Mouse (Mus musculus): ENCODE measurements around the gene Wbp11.

Wbp11 gene

DNA sequence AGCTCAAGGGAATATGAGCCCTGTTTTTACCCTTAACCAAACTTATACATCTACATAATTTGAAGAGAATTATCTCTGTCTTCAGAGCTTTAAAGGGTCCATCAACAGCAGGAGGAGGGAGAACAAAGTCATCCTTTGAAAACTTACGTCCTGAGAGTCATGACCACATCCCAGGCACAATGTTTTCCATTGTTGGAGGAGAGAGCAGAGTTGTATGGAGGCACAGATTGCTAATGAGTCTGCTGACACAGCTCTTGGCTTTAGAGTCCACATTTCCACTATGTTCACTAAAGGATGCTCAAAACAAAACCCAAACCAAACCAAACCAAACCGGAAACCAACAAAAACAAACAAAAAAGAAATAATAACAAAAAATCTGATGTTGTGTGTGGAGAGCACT, 16.9 kb upstream of the Wbp11 start:
- no peak for DNase-seq (ENCODE audit: extremely low read depth, insufficient read length, low spot score)

DNA sequence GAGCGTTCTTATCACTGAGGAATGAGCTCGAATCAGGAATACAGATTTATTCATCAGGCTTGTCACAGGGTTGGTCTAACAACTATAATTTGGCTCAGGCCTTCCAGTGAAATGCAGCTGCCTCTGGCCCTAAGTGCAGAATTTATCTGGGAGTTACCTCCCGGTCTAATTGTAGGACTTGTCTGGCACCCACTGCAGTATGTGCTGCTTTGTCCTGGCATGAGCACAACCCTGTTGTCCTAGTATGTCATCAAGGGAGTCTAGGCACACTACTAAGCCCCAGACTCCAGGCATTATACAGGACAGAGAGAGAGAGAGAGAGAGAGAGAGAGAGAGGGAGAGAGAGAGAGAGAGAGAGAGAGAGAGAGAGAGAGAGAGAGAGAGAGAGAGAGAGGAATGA, 9.3 kb upstream of the Wbp11 start:
- no peak for DNase-seq (ENCODE audit: extremely low read depth, insufficient read length, low spot score)

DNA sequence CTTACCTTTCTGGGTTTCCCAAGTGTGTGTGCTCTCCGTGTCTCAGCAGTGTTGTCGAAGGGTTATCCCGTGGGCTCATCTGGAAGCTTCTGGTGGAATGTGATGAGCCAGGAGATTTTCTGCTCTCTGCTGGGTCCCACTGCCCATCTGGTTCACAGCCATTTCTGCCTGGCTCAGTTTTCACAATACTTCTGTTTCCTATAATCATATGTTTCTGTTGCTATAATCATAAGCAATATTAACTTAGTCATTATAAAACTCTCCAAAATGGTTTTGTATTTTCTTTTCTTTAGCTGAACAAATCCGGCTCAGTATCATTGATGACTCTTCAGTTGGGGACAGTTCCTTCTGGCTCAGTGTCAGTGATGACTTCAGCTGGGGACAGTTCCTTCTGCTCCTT, 7.3 kb upstream of the Wbp11 start, which contains the start of gene Smco3:
Gene Smco3, minus strand, starts transcription at position 101 of the 400 bp plus-strand sequence.
- no peak for DNase-seq (ENCODE audit: extremely low read depth, insufficient read length, low spot score)

DNA sequence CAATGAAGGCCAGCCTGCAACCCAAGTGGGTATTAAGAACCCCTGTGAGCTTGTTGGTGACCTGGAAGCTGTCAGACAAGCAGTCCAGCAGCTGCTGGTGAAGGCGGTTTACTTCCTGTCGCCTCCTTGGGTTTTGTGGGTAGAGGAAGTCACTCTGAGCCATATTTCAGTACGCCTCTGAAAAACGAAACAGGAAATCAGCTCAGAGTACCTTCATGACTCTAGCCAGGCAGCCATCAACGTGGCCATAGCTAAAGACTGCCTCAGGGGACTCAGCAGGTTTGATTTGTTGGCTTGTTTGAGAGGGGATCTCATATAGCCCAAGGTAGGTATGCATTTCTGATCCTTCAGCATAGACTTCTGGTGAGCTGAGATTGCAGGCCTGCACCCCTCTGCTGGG, 3.7 kb upstream of the Wbp11 start:
- DNase-seq (ENCODE audit: extremely low read depth, insufficient read length, low spot score), result no peak

DNA sequence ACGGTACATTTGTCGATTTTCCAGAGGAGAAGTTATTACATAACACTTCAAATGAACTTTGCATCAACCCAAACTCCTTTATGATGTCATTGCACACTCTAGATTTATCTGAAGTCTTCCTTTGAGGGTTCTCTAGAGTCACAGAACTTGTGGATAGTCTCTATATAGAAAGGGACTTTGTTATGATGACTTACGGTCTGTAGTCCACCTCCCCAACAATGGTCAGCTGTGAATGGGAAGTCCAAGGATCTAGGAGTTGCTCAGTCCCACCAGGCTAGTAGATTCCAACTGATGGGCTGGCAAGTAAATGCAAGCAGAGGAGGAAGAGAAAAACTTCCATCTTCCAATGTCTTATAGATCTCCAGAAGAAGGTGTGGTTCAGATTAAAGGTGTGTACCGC, 648 bp upstream of the Wbp11 start:
- DNase-seq (ENCODE audit: extremely low read depth, insufficient read length, low spot score), result no peak

DNA sequence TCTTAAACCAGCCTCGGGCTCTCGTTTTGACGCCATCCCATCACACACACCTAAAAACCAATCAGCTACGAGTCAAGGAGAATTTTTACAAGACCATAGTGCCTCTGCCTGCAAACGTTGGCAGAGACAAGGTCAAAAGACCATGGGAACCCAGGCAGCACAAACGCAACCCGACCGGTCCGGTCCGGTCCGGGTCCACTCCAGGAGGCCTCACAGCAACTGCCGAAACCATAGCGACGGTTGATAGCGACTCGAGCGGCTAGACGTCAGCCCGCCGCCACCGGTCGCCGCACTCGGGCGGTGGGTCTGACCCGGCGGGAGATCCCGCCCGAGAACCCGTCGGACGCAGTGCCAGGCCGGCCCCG, 535 bp downstream of the Wbp11 start, which contains the start of gene BC049715:
Gene BC049715, plus strand, starts transcription at position 111 of the 365 bp plus-strand sequence.
- DNase-seq (ENCODE audit: extremely low read depth, insufficient read length, low spot score), result no peak

DNA sequence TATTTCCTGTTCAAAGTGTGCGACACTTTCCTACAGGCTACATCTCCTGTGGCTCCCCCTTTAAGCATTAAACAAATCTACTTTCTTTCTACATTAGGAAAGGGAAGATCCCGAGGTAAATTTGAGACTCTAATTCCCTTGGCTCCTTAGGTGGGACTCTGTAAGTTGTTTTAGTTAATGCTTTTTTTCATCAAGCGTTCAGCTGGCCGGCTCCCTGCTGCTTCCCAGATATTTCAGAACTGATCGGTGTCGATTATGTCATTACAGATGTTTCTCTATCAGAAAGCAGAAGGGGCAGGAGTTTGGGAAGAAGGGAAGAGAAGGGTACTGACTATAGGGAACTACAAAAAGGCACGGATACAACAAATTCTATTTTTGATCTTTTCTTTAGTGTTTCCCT, 917 bp downstream of the Wbp11 start:
- DNase-seq (ENCODE audit: extremely low read depth, insufficient read length, low spot score), result no peak

DNA sequence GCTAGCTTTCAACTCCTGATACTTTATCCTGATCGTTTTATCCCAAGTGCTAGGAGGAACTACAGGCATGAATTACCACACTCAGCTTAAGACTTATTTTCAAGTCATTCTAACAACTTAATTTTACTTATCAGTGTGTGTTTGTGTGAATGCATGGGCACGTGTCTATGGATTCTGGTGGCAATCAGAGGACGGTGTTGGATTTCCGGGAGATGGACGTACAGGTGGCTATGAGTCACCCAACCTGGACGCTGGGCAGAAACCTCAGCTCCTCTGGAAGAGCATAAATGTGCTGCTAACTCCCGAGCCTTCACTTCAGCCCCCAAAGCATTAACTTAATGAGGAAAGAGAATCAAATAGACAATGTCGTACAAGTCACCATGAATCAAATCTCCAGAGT, 3.0 kb downstream of the Wbp11 start:
- no peak for DNase-seq (ENCODE audit: extremely low read depth, insufficient read length, low spot score)

DNA sequence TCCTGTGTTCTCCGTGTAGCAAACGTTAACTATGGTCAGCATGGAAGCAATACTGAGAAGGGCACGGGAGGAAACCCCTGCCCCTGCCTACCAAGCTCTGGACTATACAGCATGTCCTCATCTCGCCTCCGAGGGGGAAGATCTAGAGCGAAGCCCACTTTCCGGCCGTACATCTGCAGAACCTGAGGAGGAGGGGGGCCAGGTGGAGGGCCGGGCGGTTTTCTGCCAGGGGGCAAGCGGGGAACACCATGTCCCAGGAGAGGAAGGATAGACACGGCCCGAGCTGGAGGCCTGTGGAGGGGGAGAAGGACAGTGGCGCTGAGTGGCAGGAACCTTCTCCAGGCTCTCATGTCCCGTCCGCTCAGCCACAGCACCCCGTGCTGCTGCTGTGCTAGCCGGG, 6.9 kb downstream of the Wbp11 start:
- DNase-seq (ENCODE audit: extremely low read depth, insufficient read length, low spot score), result no peak

DNA sequence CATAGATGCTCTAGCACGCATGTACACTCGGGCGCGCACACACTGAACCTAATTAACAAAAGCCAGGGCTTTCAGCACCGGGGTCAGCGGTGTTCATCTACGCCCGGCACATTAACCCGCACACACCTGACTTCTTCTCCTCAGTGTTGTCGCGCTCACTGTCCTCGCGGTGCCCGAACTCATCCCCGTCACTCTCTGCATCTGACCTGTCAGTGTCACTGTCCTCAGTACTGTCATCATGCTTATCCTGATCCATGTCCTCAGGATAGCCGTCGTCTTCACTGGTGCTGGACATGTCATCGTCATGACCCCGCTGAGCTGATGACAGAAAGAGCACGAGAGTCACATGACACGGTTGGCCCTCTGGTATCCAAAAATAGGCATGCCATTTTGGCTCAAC, 7.7 kb downstream of the Wbp11 start:
- no peak for DNase-seq (ENCODE audit: extremely low read depth, insufficient read length, low spot score)

DNA sequence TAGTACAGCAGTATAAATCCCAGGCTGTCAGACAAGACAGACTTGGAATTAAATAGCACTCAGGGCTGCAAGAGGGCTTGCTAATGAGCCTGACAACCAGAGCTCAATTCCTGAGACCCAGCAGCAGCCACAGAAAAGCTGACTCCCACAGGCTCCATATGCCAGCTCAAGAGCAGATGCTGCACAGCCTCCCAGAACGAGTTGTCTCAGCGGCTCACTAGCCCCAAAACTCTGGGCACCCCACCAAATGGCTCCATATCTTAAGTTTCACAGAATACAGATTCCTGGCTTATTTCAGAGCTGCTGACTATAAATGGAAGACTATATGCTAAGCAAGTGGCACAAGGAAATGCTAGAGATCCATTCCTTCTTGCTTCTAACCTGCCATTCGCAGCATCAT, 10.5 kb downstream of the Wbp11 start:
- DNase-seq (ENCODE audit: extremely low read depth, insufficient read length, low spot score), result no peak

DNA sequence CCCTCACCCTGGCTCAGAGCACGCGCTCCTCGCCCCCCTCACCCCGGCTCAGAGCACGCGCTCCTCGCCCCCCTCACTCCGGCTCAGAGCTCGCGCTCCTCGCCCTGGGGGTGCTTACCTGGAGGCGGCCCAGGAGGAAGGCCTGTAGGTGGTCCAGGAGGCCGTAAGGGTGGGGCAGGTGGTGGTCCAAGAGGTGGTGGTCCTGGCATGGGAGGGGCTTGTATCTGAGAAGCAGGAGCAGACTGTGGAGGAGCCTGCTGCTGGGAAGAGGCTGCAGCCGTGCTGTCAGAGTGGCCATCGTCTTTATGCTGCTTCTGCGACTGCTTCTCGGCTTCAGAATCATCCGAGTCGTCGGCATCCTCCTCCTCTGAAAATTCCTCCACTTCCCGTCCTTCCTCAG, 11.2 kb downstream of the Wbp11 start:
- DNase-seq (ENCODE audit: extremely low read depth, insufficient read length, low spot score), result no peak

DNA sequence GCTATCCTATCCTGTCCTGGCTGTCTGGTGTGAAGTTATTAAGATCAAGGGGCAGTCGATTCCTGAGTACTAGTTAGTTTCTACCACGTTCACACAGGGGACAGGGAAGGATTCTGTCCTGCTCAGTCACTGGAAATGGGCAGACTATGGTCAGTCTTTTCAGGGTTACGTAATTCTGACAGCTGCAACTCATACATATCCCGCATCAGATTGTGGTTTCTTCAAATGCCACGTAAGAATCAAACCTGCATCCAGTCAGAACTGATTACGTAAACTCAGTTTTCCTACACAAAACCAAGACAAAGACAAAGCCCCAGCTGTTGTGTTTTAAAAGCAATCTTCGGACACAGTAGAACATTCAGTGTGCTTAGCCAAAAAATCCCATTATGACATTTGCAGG, 12.7 kb downstream of the Wbp11 start:
- DNase-seq (ENCODE audit: extremely low read depth, insufficient read length, low spot score), result no peak

DNA sequence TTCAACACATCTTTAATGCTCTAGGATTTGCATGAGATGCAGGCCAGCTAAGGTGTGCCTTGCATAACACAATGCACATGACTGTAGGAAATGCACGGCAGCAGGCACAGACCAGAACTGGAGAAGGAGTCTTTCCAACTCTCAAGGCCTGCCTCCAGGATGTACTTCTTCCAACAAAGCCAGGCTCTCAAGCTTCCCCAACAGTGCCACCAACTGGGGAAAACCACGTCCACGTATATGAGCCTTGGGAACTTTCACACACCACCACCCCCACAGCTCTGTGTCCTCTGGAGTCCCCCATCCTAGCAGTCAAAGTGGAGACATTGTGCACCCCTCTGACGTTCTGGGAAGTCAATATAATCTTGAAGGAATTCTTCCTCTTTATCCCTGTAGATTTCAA, 14.9 kb downstream of the Wbp11 start:
- no peak for DNase-seq (ENCODE audit: extremely low read depth, insufficient read length, low spot score)

DNA sequence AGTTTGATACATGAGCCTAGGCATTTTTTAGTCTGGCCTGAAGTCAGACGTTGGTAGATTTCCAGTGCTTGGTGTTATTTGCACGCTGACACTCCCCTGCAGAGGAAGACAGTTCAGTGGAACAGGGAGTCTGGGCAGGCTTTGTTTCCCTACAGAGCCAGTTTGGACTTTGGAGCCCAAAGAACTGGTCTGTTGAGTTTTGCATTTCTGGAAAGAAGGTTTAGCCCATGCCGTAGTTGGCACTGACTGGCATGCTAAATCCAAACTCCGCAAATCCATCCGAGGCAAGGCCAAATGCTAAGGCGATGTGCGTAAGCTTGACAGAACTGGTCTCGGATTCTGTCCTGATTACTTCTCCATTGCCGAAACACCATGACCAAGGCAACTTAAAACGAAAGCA, 16.8 kb downstream of the Wbp11 start:
- no peak for DNase-seq (ENCODE audit: extremely low read depth, insufficient read length, low spot score)

DNA sequence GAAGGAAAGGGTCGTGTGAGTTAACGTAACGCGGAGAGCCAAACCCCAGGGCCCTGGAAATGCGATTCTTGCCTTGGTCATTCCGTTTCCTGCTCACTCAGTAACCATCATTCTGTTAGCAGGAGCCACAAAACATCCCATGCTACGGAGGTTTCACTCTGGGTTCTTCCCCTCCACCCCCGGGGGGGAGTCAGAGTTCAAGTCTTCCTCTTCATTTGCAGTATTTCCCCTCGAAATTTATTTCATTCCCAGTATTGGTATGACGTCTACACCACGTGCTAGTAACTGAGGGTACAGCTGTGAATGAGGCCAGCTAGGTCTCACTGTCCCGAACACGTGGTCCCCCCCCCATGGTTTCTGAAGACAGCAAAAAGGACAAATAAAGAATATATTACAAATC, 18.4 kb downstream of the Wbp11 start:
- DNase-seq (ENCODE audit: extremely low read depth, insufficient read length, low spot score), result no peak

DNA sequence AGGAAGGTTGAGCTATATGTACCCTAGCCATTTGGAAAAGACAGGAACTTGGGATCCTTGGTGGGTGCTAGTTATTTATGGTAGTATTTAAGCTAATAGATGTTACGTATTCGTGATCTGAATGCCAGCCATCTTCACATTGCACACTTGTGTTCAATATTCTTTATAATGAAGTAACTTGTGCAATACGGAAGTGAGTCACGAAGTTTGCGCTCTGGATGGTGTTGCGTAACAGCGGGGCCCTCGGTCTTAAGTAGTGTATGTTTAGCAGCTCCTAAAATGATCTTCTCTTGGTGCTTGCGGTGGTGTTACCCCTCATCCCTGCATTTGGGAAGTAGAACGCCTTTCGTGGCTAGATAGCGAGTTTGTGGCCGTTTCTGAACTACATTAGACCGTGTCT, 19.0 kb downstream of the Wbp11 start:
- DNase-seq (ENCODE audit: extremely low read depth, insufficient read length, low spot score), result peak; percentile 72

DNA sequence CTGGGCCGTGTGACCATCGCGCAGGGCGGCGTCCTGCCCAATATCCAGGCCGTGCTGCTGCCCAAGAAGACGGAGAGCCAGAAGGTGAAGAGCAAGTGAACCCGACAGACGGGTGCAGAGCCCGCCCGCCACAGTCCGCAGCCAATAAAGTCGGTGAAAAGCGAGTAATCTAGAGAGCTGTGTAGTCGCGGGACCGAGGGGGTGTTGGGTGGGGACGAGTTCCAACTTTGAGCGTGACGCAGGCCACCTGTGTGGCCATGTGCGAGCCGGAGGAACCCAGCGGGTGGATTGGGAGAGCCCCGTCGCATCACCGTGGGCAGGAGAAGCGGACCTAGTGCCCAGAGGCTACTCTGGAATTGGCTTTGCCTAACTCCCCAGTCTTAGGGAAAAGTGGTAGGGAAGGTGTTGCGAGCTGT, 19.4 kb downstream of the Wbp11 start:
- peak; percentile 82 for DNase-seq (ENCODE audit: extremely low read depth, insufficient read length, low spot score)

DNA sequence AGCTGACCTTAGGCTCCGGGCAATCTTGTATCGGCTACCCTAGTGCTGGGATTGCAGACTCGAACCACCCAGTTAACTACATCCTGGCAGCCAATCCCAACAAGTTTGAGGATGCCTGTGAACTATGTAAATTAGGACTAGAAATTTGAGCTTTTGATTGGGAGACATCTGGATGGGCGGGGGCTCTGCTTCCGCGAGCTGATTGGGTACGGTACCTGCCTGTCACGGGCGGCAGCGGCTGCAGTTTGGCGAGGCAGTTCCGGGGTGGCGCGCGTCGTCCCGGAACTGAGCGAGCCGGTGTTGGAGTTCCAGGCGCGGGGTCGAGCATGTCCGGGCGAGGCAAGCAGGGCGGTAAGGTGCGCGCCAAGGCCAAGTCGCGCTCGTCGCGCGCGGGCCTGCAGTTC, 20.0 kb downstream of the Wbp11 start, which contains the start of gene H2afj:
Gene H2afj, plus strand, starts transcription at position 231 of the 404 bp plus-strand sequence.
- peak; percentile 99 for DNase-seq (ENCODE audit: extremely low read depth, insufficient read length, low spot score)

DNA sequence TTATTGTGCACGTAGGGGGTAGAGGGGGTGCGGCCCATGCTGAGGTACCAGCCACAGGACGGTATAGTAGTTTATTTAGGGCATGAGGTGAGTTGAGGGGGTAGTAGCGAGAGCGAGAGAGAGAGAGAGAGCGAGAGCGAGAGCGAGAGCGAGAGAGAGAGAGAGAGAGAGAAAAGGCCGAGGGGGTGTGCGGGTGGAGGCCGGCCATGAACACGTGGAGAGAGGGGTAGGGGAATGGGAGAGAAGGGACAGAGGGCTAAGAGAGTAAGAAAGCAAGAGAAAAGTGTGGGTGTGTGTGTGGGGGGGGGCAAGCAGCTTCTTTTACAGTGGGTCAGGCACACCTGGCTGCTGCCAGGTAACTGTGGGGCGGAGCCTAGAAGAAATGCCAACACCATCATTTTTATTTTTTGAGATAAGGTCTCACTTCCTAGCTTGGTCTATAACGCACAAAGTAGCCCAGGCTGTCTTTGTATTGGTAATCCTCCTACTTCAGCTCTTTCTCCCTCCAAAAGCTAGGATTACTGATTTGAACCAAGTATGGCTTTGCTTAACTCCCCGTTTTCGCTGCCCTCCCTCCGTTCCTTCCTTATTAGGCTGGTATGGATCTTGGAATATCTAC, 20.5 kb downstream of the Wbp11 start:
- DNase-seq (ENCODE audit: extremely low read depth, insufficient read length, low spot score), result no peak

DNA sequence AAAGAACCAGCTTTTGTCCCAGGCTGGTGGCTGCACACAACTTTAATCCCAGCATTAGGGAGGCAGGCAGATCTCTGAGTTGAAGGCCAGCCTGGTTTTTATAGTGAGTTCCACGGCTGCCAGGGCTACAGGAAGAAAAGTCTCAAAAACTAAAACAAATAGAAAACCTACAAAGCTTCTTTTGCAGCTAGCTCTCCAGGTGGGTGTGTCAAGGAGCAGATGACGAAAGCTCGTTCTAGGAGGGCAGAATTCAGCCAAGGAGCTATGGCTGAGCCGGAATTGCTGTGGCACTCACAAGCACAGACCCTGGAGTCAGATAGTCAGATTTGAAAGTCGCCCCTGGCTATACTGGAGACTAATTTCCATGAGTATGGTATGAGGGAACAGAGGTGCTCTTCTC, 21.2 kb downstream of the Wbp11 start:
- DNase-seq (ENCODE audit: extremely low read depth, insufficient read length, low spot score), result no peak

DNA sequence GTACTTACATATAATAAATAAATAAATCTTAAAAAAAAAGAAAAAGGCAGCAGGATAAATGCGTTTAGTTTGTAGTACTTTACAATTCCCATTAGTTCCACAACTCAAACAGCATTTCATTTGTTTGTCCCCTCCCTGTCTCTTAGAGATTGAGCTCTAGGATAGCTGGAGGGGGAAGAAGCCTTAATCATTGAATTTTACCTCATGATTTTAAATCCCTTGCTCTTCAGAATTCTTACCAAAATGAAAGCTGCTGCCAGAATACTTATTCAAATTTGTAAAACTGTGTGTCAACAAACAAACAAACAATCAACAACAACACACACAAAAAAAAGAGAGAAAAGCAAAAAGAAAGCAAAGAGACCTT, 22.6 kb downstream of the Wbp11 start:
- no peak for DNase-seq (ENCODE audit: extremely low read depth, insufficient read length, low spot score)

DNA sequence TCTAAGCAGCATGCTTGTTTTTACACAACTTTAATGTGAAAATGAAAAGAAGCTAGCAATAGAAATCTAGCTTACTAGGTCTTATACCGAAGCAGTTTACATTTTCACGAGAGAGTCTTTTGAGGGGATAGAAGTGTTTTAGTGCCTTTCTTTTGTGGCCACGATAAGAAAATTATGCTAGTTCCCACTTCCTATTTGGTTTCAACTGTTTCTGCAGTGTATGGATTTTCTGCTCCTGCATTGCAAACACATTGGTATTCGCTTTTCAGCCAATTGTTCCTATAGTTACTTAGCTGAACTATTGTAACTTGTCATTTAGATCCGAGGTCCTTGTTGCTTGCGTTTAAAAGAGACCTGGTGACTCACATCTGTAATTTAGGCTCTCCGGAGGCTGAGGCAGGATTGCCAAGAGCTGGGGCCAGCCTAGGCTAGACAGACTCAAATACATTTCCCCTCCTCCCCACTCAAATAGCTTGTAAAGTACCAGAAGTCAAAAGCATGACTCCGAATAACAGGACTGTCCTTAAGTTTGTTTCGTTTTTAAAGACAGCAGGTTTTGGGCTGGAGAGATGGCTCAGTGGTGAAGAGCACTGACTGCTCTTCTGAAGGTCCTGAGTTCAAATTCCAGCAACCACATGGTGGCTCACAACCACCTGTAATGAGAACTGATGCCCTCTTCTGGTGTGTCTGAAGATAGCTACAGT, 23.2 kb downstream of the Wbp11 start:
- DNase-seq (ENCODE audit: extremely low read depth, insufficient read length, low spot score), result peak; percentile 77

All from 3134 (cell line).